Mouse (Mus musculus) thymus, postnatal 14 days (tissue): ENCODE measurements around the gene C330007P06Rik.
A peak's percentile ranks its signal among the peaks of the same experiment; 100 is the strongest.

ENCODE experiments used
- DNase-seq: peaks from one replicate; pipeline ENCODE4 v3.0.0; 2021

Gene C330007P06Rik

GRCm38 (mm10) chrX:36833397-36834084 is 40.4 kb downstream of the C330007P06Rik start:
- peak; percentile 78 for DNase-seq

GRCm38 (mm10) chrX:36831632-36832031 is 42.3 kb downstream of the C330007P06Rik start:
- no peak for DNase-seq

- no peak for DNase-seq
These were observed 43.6 kb downstream of the C330007P06Rik start for GRCm38 (mm10) chrX:36830271-36830670.

GRCm38 (mm10) chrX:36826873-36827272 is 47.0 kb downstream of the C330007P06Rik start:
- no peak for DNase-seq

GRCm38 (mm10) chrX:36825032-36825431 is 48.9 kb downstream of the C330007P06Rik start:
- no peak for DNase-seq

- DNase-seq: no peak
These were observed 49.8 kb downstream of the C330007P06Rik start for GRCm38 (mm10) chrX:36823932-36824711.

GRCm38 (mm10) chrX:36820201-36820600 is 53.7 kb downstream of the C330007P06Rik start:
- DNase-seq: peak; percentile 47

GRCm38 (mm10) chrX:36819575-36819974 is 54.3 kb downstream of the C330007P06Rik start:
- DNase-seq: no peak

- DNase-seq: no peak
These were observed 56.9 kb downstream of the C330007P06Rik start for GRCm38 (mm10) chrX:36816953-36817441.

GRCm38 (mm10) chrX:36816368-36816899 is 57.5 kb downstream of the C330007P06Rik start:
- no peak for DNase-seq

- no peak for DNase-seq
These were observed 58.5 kb downstream of the C330007P06Rik start for GRCm38 (mm10) chrX:36815439-36815838.

GRCm38 (mm10) chrX:36815022-36815421 is 58.9 kb downstream of the C330007P06Rik start:
- DNase-seq: no peak

GRCm38 (mm10) chrX:36814161-36814836 is 59.6 kb downstream of the C330007P06Rik start:
- DNase-seq: no peak

GRCm38 (mm10) chrX:36811377-36811776 is 62.5 kb downstream of the C330007P06Rik start:
- peak; percentile 34 for DNase-seq

- no peak for DNase-seq
These were observed 65.6 kb downstream of the C330007P06Rik start for GRCm38 (mm10) chrX:36808318-36808683.

GRCm38 (mm10) chrX:36807360-36808317 is 66.3 kb downstream of the C330007P06Rik start:
- peak; percentile 87 for DNase-seq

- no peak for DNase-seq
These were observed 68.3 kb downstream of the C330007P06Rik start for GRCm38 (mm10) chrX:36805466-36806235.

- DNase-seq: no peak
These were observed 69.7 kb downstream of the C330007P06Rik start for GRCm38 (mm10) chrX:36804196-36804595.

GRCm38 (mm10) chrX:36803189-36803588 is 70.7 kb downstream of the C330007P06Rik start:
- peak; percentile 18 for DNase-seq

- DNase-seq: no peak
These were observed 74.6 kb downstream of the C330007P06Rik start for GRCm38 (mm10) chrX:36799131-36799879.
